ENCODE assay signal across 11 mouse cellular contexts in genomic region chr17:25827546-25828222, GRCm38 (mm10). TPM values are rescaled to one million over a fixed set of nuclear protein-coding genes. Genes with fewer than 3 reads are reported as not detected.
DNase-seq lines count a peak whose midpoint lies in the region; ATAC-seq lines count a peak whose summit lies in the region.
"Had no signal": no experiment of that assay in that cellular context is flagged by ENCODE, and none has a peak within 500 bp of the region (broad histone marks: within the 10 kb centered on the region; RNA-seq: fewer than 3 reads in every experiment).

No protein-coding gene starts in this region.

- DNase-seq in heart, embryonic 10.5 days (ENCODE audit: low spot score), result no peak
- DNase-seq in heart, adult 18-20 months, result no peak
- no peak for DNase-seq in gastrocnemius, postnatal 14 days
- DNase-seq in adrenal gland, postnatal 14 days, result no peak
- DNase-seq: adrenal gland, postnatal 25 days; gastrocnemius, postnatal 25 days had no signal

- no peaks in the 10 kb centered on the region for H3K9me3 ChIP-seq in heart, embryonic 10.5 days
- H3K9me3 ChIP-seq in megakaryocyte, embryonic 14.5 days, result no peaks in the 10 kb centered on the region
- H3K9me3 ChIP-seq in hindbrain, embryonic 15.5 days, result no peaks in the 10 kb centered on the region
- H3K9me3 ChIP-seq in midbrain, embryonic 16.5 days (replicated peaks; ENCODE audit: control insufficient read depth, low read length, poor library complexity, severe bottlenecking), result no peaks in the 10 kb centered on the region

- H3K9ac ChIP-seq in hindbrain, embryonic 15.5 days, result no peak overlapping the region
- H3K9ac ChIP-seq in midbrain, embryonic 16.5 days (ENCODE audit: low read depth, low read length), result no peak overlapping the region

- intact Hi-C loops in gastrocnemius, postnatal 14 days (cut with DNase I; ENCODE audit: low total_unique reads), result no loop called here

- H3K4me1 ChIP-seq in heart, embryonic 10.5 days, result peaks cover 82% of the 10 kb centered on the region
- peaks cover 89% of the 10 kb centered on the region for H3K4me1 ChIP-seq in megakaryocyte, embryonic 14.5 days
- H3K4me1 ChIP-seq in hindbrain, embryonic 15.5 days (replicated peaks), result peaks cover 85% of the 10 kb centered on the region
- H3K4me1 ChIP-seq in midbrain, embryonic 16.5 days (ENCODE audit: control insufficient read depth, insufficient read depth, low read length), result peaks cover 56% of the 10 kb centered on the region

- ATAC-seq in megakaryocyte, adult 5-6 weeks (ENCODE audit: poor library complexity, severe bottlenecking), result no peak
- ATAC-seq in hindbrain, embryonic 15.5 days (ENCODE audit: low FRiP score, low read depth), result no peak
- ATAC-seq in midbrain, embryonic 16.5 days, result no peak

- H3K27ac ChIP-seq in heart, embryonic 10.5 days, result no peak overlapping the region
- peak overlapping the region; percentile 92; the same call in 1 of the 2 replicates for H3K27ac ChIP-seq in hindbrain, embryonic 15.5 days (replicated peaks)
- peak overlapping the region; percentile 91; the same call in 1 of the 2 replicates for H3K27ac ChIP-seq in midbrain, embryonic 16.5 days (ENCODE audit: low read length)

- H3K36me3 ChIP-seq in heart, embryonic 10.5 days, result peaks cover 55% of the 10 kb centered on the region
- H3K36me3 ChIP-seq in megakaryocyte, embryonic 14.5 days (replicated peaks; ENCODE audit: low read length), result peaks cover 67% of the 10 kb centered on the region
- H3K36me3 ChIP-seq in hindbrain, embryonic 15.5 days, result peaks cover 28% of the 10 kb centered on the region
- peaks cover 25% of the 10 kb centered on the region for H3K36me3 ChIP-seq in midbrain, embryonic 16.5 days (ENCODE audit: control insufficient read depth, insufficient read depth, low read length)

- WGBS in heart, embryonic 10.5 days, result 93% methylated on average over 22 of the region's 22 CpGs
- 85% methylated on average over 22 of the region's 22 CpGs for WGBS in hindbrain, embryonic 15.5 days
- WGBS in midbrain, embryonic 16.5 days, result 92% methylated on average over 22 of the region's 22 CpGs

- H3K27me3 ChIP-seq in heart, embryonic 10.5 days (ENCODE audit: insufficient read depth, poor library complexity, severe bottlenecking), result peaks cover 2% of the 10 kb centered on the region; the same call in 1 of the 2 replicates
- no peaks in the 10 kb centered on the region for H3K27me3 ChIP-seq in megakaryocyte, embryonic 14.5 days (replicated peaks)
- no peaks in the 10 kb centered on the region for H3K27me3 ChIP-seq in hindbrain, embryonic 15.5 days
- H3K27me3 ChIP-seq in midbrain, embryonic 16.5 days (ENCODE audit: control insufficient read depth, insufficient read depth, low read depth, low read length), result no peaks in the 10 kb centered on the region

- peak overlapping the region; percentile 86; the same call in 1 of the 2 replicates for H3K4me3 ChIP-seq in heart, embryonic 10.5 days
- peak overlapping the region; percentile 93 for H3K4me3 ChIP-seq in megakaryocyte, embryonic 14.5 days (replicated peaks)
- H3K4me3 ChIP-seq in hindbrain, embryonic 15.5 days, result no peak overlapping the region
- H3K4me3 ChIP-seq in midbrain, embryonic 16.5 days (ENCODE audit: low read depth, low read length), result no peak overlapping the region

- H3K4me2 ChIP-seq in hindbrain, embryonic 15.5 days, result peak overlapping the region; percentile 92
- H3K4me2 ChIP-seq in midbrain, embryonic 16.5 days (ENCODE audit: low read length), result peak overlapping the region; percentile 97

RNA-seq across cellular contexts. Expression of gene Jmjd8, which starts 1.0 kb away (rescaled TPM):
- 45.8 and 50.7 TPM in 2 replicates for polyA plus RNA-seq in heart, embryonic 10.5 days (2016; fragmentation: Nextera tagmentation; extraction: Ambion mirVana)
- 10 to 100 TPM; 28.0 to 34.0 TPM for total RNA-seq in heart, adult 18-20 months (2021)
- polyA plus RNA-seq in megakaryocyte, embryonic 14.5 days (2012; ENCODE audit: insufficient read depth, low replicate concordance), result 2.4 and 7.8 TPM in 2 replicates
- 6.0 and 7.7 TPM in 2 replicates for total RNA-seq in megakaryocyte, adult 5-6 weeks (2015)
- 10.6 and 14.4 TPM in 2 replicates for total RNA-seq in megakaryocyte, adult 5-6 weeks (2017)
- 51.1 and 55.0 TPM in 2 replicates for polyA plus RNA-seq in hindbrain, embryonic 15.5 days (2015; fragmentation: Nextera tagmentation; extraction: Ambion mirVana)
- 52.0 and 60.4 TPM in 2 replicates for polyA plus RNA-seq in midbrain, embryonic 16.5 days (2015; fragmentation: Nextera tagmentation; extraction: Ambion mirVana)
- 10 to 100 TPM; 20.3 to 23.6 TPM for total RNA-seq in gastrocnemius, postnatal 14 days (2021)
- 68.2 and 71.0 TPM in 2 replicates for total RNA-seq in adrenal gland, postnatal 14 days (2021)

RNA-seq across cellular contexts. Expression of gene Wdr24, which starts 4.3 kb away (rescaled TPM):
- polyA plus RNA-seq in heart, embryonic 10.5 days (2016; fragmentation: Nextera tagmentation; extraction: Ambion mirVana), result 21.6 and 23.0 TPM in 2 replicates
- 10 to 100 TPM in 1 of 2 experiments, 1 to 10 TPM in 1; 9.8 to 11.7 TPM for total RNA-seq in heart, adult 18-20 months (2021)
- polyA plus RNA-seq in megakaryocyte, embryonic 14.5 days (2012; ENCODE audit: insufficient read depth, low replicate concordance), result 6.4 and 8.2 TPM in 2 replicates
- 4.6 and 6.9 TPM in 2 replicates for total RNA-seq in megakaryocyte, adult 5-6 weeks (2015)
- 12.3 and 15.1 TPM in 2 replicates for total RNA-seq in megakaryocyte, adult 5-6 weeks (2017)
- polyA plus RNA-seq in hindbrain, embryonic 15.5 days (2015; fragmentation: Nextera tagmentation; extraction: Ambion mirVana), result 27.3 and 28.2 TPM in 2 replicates
- polyA plus RNA-seq in midbrain, embryonic 16.5 days (2015; fragmentation: Nextera tagmentation; extraction: Ambion mirVana), result 32.7 and 33.5 TPM in 2 replicates
- total RNA-seq in gastrocnemius, postnatal 14 days (2021), result 1 to 10 TPM; 9.1 to 9.2 TPM
- total RNA-seq in adrenal gland, postnatal 14 days (2021), result 17.4 and 19.5 TPM in 2 replicates

RNA-seq across cellular contexts. Expression of gene Stub1, which starts 5.5 kb away (rescaled TPM):
- polyA plus RNA-seq in heart, embryonic 10.5 days (2016; fragmentation: Nextera tagmentation; extraction: Ambion mirVana), result 343 and 404 TPM in 2 replicates
- 100 to 1,000 TPM; 113 to 128 TPM for total RNA-seq in heart, adult 18-20 months (2021)
- polyA plus RNA-seq in megakaryocyte, embryonic 14.5 days (2012; ENCODE audit: insufficient read depth, low replicate concordance), result 34.5 and 115 TPM in 2 replicates
- total RNA-seq in megakaryocyte, adult 5-6 weeks (2015), result 48.4 and 54.7 TPM in 2 replicates
- total RNA-seq in megakaryocyte, adult 5-6 weeks (2017), result 62.6 and 67.6 TPM in 2 replicates
- polyA plus RNA-seq in hindbrain, embryonic 15.5 days (2015; fragmentation: Nextera tagmentation; extraction: Ambion mirVana), result 358 and 382 TPM in 2 replicates
- 358 and 382 TPM in 2 replicates for polyA plus RNA-seq in midbrain, embryonic 16.5 days (2015; fragmentation: Nextera tagmentation; extraction: Ambion mirVana)
- 10 to 100 TPM; 80.2 to 81.3 TPM for total RNA-seq in gastrocnemius, postnatal 14 days (2021)
- 149 and 160 TPM in 2 replicates for total RNA-seq in adrenal gland, postnatal 14 days (2021)

RNA-seq across cellular contexts. Expression of gene Rhbdl1, which starts 9.4 kb away (rescaled TPM):
- 2.3 and 4.0 TPM in 2 replicates for polyA plus RNA-seq in heart, embryonic 10.5 days (2016; fragmentation: Nextera tagmentation; extraction: Ambion mirVana)
- 1 to 10 TPM; 1.8 to 2.3 TPM for total RNA-seq in heart, adult 18-20 months (2021)
- 2.9 and 3.8 TPM in 2 replicates for polyA plus RNA-seq in megakaryocyte, embryonic 14.5 days (2012; ENCODE audit: insufficient read depth, low replicate concordance)
- total RNA-seq in megakaryocyte, adult 5-6 weeks (2015), result 0.98 and 1.4 TPM in 2 replicates
- 0.55 and 0.69 TPM in 2 replicates for total RNA-seq in megakaryocyte, adult 5-6 weeks (2017)
- 51.9 and 56.8 TPM in 2 replicates for polyA plus RNA-seq in hindbrain, embryonic 15.5 days (2015; fragmentation: Nextera tagmentation; extraction: Ambion mirVana)
- polyA plus RNA-seq in midbrain, embryonic 16.5 days (2015; fragmentation: Nextera tagmentation; extraction: Ambion mirVana), result 59.3 and 66.1 TPM in 2 replicates
- total RNA-seq in gastrocnemius, postnatal 14 days (2021), result 10 to 100 TPM; 11.7 to 12.0 TPM
- total RNA-seq in adrenal gland, postnatal 14 days (2021), result 12.9 and 14.9 TPM in 2 replicates
- total RNA-seq: hematopoietic stem cell, adult 5-6 weeks had no signal

RNA-seq across cellular contexts. Expression of gene Gm20683, which starts 13.9 kb away (rescaled TPM):
- polyA plus RNA-seq in heart, embryonic 10.5 days (2016; fragmentation: Nextera tagmentation; extraction: Ambion mirVana), result 2.1 and 3.0 TPM in 2 replicates
- 1 to 10 TPM; 1.2 to 3.3 TPM for total RNA-seq in heart, adult 18-20 months (2021)
- polyA plus RNA-seq in megakaryocyte, embryonic 14.5 days (2012; ENCODE audit: insufficient read depth, low replicate concordance), result 3.0 and 5.2 TPM in 2 replicates
- 0.07 TPM in 1 of 2 replicates, not detected in the other for total RNA-seq in megakaryocyte, adult 5-6 weeks (2015)
- total RNA-seq in megakaryocyte, adult 5-6 weeks (2017), result 0.33 TPM in 1 of 2 replicates, not detected in the other
- polyA plus RNA-seq in hindbrain, embryonic 15.5 days (2015; fragmentation: Nextera tagmentation; extraction: Ambion mirVana), result 13.8 and 14.0 TPM in 2 replicates
- 11.8 and 14.5 TPM in 2 replicates for polyA plus RNA-seq in midbrain, embryonic 16.5 days (2015; fragmentation: Nextera tagmentation; extraction: Ambion mirVana)
- total RNA-seq in gastrocnemius, postnatal 14 days (2021), result 10 to 100 TPM in 1 of 2 experiments, 1 to 10 TPM in 1; 7.5 to 11.0 TPM
- total RNA-seq in adrenal gland, postnatal 14 days (2021), result 10.9 and 11.8 TPM in 2 replicates

Comparison
In these comparisons a context has a peak if more than half of its experiments do, and no peak if none do; other contexts are left out.
1. H3K4me3 ChIP-seq: peak in heart, embryonic 10.5 days (single experiment) and megakaryocyte, embryonic 14.5 days (single experiment); none in hindbrain, embryonic 15.5 days (single experiment) and midbrain, embryonic 16.5 days (single experiment).